Comparison of ENCODE assay signal across 7 mouse cellular contexts in the genomic region with DNA sequence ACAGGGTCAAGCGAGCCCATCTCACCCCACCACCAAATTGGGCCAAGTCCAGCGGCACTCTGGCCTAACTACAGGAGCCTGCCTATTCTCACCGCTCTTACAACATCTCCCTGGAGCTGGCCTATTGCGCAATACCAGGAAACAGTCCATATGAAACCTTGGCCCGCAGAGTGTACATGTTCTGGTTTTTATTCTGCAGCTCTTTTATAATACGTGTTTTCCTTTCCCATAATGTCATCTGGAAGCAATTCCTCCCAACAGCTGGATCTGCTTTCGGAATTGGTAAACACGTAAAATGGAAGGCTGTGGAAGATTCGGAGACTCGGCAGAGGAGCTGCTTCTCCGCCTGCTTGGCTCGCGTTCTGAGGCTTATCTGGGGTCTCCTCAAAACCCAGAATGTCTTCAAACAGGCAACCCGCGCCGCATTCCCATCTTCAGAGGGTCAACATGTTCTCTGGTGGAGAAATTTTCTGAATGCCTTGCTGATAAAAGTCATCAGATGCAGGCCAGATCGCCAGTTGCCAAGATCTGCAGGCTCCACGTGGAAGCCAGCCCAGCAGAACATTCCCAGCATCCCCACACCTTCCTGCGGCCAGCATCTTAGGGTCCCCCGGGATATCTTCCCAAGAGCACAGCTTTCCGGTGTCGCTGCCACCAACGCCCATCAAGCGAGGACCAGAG.
DNase-seq lines count a peak whose midpoint lies in the region; ATAC-seq and TF ChIP-seq lines count a peak whose summit lies in the region.

No protein-coding gene starts in this region.

- 0 out of 2 replicates have a peak overlapping the region, but pooled peaks have one; percentile 22 for H3K27ac ChIP-seq in bone marrow, adult 2 months (ENCODE audit: control insufficient read depth, insufficient read depth, low read depth, low read length, poor library complexity)
- H3K27ac ChIP-seq in heart, embryonic 12.5 days (ENCODE audit: poor library complexity, severe bottlenecking) = no peak overlapping the region; the same call in 1 of the 2 replicates

- ATAC-seq in heart, embryonic 12.5 days (ENCODE audit: insufficient number of reproducible peaks, low FRiP score) = no peak

- peaks cover 1% of the 10 kb centered on the region; the same call in 1 of the 2 replicates for H3K4me1 ChIP-seq in bone marrow, adult 2 months (ENCODE audit: control insufficient read depth, insufficient read depth, low read length)
- H3K4me1 ChIP-seq in heart, embryonic 12.5 days (replicated peaks) = peaks cover 28% of the 10 kb centered on the region

- TF ChIP-seq CTCF in bone marrow, adult 2 months (IDR thresholded peaks at IDR 0.05; ENCODE audit: control insufficient read depth, insufficient read depth, low read length) = no peak

- no peak overlapping the region for H3K9ac ChIP-seq in heart, embryonic 12.5 days

- H3K79me2 ChIP-seq in myocyte (ENCODE audit: control insufficient read depth, insufficient read depth) = no peaks in the 10 kb centered on the region

- no peak overlapping the region for H3K4me3 ChIP-seq in bone marrow, adult 2 months (replicated peaks; ENCODE audit: control insufficient read depth, low read depth, low read length)
- H3K4me3 ChIP-seq in heart, embryonic 12.5 days = no peak overlapping the region
- no peak overlapping the region for H3K4me3 ChIP-seq in myocyte

- peak overlapping the region; percentile 1; the same call in 1 of the 2 replicates for H3K4me2 ChIP-seq in heart, embryonic 12.5 days
- H3K4me2 ChIP-seq in myocyte (ENCODE audit: low read depth) = no peak overlapping the region

- H3ac ChIP-seq in myocyte (ENCODE audit: control insufficient read depth, insufficient read length) = no peak overlapping the region

- no peaks in the 10 kb centered on the region for H3K27me3 ChIP-seq in heart, embryonic 12.5 days (replicated peaks)
- H3K27me3 ChIP-seq in myocyte (ENCODE audit: control insufficient read depth, insufficient read depth, insufficient read length) = no peaks in the 10 kb centered on the region

- TF ChIP-seq POLR2A in bone marrow, adult 2 months (IDR thresholded peaks at IDR 0.05; ENCODE audit: borderline replicate concordance, control insufficient read depth, low read depth, low read length) = no peak
- TF ChIP-seq POLR2A in myocyte (IDR thresholded peaks at IDR 0.05; ENCODE audit: insufficient read length, low read depth) = no peak

- H3K9me3 ChIP-seq in heart, embryonic 12.5 days (replicated peaks) = no peaks in the 10 kb centered on the region

- no peaks in the 10 kb centered on the region for H3K36me3 ChIP-seq in heart, embryonic 12.5 days
- no peaks in the 10 kb centered on the region for H3K36me3 ChIP-seq in myocyte (ENCODE audit: control insufficient read depth, insufficient read depth)

- peak; percentile 21 for DNase-seq in Muller cell, postnatal 12 days (ENCODE audit: inconsistent ontology term)
- DNase-seq in large intestine, adult 2 months (ENCODE audit: low read depth, low spot score) = peak; percentile 58
- DNase-seq in left cerebral cortex, adult 11 months (ENCODE audit: low spot score) = no peak
- no peak for DNase-seq in spleen, postnatal 14 days (ENCODE audit: low spot score in 2 of 2)

- WGBS in bone marrow, adult 2 months = 72% methylated on average over 24 of the region's 24 CpGs
- 63% methylated on average over 24 of the region's 24 CpGs for WGBS in heart, embryonic 12.5 days
- WGBS in large intestine, adult 2 months = 50% methylated on average over 24 of the region's 24 CpGs

TF ChIP-seq in myocyte, 11 proteins besides CTCF, POLR2A, EP300 and RAD21:
- no peak for TF ChIP-seq TCF12 (IDR thresholded peaks at IDR 0.05; ENCODE audit: insufficient read depth, poor library complexity, severe bottlenecking)
- peak; percentile 96 for TF ChIP-seq CEBPB (IDR thresholded peaks at IDR 0.05; ENCODE audit: insufficient read depth, poor library complexity, severe bottlenecking)

Comparison
In these comparisons a context has a peak if more than half of its experiments do, and no peak if none do; other contexts are left out.
1. DNase-seq: peak in Muller cell, postnatal 12 days (single experiment) and large intestine, adult 2 months (single experiment); none in left cerebral cortex, adult 11 months (single experiment) and spleen, postnatal 14 days (0 of 2).